Mouse (Mus musculus): ENCODE data around the gene Gm20605.

Gene Gm20605

DNA sequence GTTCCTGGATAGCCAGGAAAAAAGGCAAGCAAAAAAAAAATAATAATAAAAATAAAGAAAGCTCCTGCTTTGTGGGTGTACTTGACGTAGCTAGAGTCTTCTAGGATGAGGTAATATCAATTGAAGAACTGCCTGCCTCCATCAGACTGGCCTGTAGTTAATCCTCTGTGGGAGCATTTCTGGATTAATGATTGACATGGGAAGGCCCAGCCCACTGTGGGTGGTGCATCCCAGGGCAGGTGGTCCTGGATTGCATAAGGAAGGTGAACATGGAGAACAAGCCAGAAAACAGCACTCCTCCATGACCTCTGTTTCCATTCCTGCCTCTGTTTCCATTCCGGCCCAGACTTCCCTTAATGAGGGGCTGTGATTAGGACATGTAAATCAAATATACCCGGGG, 49.8 kb downstream of the Gm20605 start:
- in situ Hi-C loops (cut with MboI; ENCODE audit: low pct_unique_long_range_greater_than_20kb in 1 of 2, low sequenced_read_pairs in 2 of 2, unreplicated experiment in 1 of 2): no loop called here

DNA sequence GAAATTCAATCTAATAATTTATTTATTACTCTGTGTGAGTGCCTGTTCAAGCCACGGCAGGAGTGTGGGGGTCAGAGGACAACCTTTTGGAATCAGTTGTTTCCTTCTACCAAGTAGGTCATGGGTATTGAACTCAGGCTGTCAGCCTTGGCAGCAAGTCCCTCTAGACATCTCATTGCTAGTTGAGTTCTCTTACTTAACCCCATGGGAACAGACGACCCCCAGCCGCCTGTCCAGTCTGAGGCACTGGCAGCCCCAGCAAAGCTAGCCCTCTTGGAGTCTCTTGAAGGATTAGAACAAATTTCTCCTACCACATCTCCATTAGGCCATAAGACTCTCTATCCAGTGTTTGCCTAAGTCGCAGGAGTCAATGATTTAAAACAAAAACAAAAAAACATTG, 50.8 kb downstream of the Gm20605 start:
- in situ Hi-C loops (cut with MboI; ENCODE audit: low pct_unique_long_range_greater_than_20kb in 1 of 2, low sequenced_read_pairs in 2 of 2, unreplicated experiment in 1 of 2): no loop called here

DNA sequence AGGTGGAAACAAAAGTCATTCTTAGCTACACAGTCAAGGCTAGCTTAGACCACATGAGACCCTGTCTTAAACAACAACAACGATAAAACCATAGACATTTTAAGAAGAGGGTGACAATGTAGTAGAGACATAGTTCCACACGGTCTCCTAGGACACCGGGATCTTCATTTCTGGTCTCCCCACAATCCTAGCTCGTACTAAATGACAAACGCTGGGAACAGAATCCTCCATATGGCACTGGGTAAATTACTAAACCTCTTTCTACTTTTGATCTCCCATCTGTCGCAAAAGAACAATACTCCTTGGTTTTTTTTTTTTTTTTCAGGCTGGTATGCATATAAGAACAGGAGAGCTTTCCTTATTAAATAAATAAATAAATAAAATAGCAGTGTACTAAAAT, 53.6 kb downstream of the Gm20605 start:
- in situ Hi-C loops (cut with MboI; ENCODE audit: low pct_unique_long_range_greater_than_20kb in 1 of 2, low sequenced_read_pairs in 2 of 2, unreplicated experiment in 1 of 2): no loop called here

DNA sequence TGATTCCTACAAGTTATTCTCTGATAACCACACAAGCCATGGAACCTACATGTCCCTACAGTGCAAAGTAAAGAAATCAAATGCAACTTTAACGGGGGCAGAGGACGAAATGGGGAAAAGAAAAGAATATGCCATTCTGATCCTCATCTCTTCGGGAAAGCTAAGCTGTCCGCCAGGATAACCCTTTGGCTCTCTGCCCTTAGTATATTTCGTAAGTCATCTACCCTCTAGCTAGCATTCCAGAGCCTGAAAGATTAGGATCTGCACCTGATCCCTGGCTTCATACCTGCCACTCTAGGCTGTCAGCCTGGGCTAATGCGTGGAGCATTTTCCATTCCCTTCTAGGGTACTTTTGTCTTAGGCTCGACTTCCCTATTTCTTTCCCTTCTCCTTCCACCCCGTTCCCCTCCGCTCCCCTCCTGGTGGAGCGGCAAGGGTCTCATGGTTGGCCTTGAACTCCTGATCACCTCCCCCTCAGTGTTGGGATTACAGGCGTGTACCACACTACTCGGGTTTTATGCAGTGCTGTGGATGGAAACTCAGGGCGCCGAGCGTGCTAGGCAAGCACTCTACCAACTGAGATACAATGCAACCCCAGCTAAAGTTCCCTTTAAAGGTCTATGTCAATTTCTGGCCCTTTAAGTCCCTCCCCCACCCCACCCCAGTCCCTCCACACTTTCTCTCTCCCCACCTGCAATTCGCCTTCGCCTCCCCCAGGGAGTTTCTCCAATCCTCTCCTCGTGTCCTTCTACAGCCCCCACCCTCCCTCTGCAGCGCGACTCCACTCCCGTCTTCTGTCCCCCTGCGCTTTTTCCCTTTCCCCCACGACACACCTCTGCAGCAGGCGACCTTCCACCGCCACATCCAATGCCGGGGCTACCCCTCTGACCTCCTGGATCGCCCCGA, 54.7 kb downstream of the Gm20605 start:
- in situ Hi-C loops (cut with MboI; ENCODE audit: low pct_unique_long_range_greater_than_20kb in 1 of 2, low sequenced_read_pairs in 2 of 2, unreplicated experiment in 1 of 2): no loop called here

DNA sequence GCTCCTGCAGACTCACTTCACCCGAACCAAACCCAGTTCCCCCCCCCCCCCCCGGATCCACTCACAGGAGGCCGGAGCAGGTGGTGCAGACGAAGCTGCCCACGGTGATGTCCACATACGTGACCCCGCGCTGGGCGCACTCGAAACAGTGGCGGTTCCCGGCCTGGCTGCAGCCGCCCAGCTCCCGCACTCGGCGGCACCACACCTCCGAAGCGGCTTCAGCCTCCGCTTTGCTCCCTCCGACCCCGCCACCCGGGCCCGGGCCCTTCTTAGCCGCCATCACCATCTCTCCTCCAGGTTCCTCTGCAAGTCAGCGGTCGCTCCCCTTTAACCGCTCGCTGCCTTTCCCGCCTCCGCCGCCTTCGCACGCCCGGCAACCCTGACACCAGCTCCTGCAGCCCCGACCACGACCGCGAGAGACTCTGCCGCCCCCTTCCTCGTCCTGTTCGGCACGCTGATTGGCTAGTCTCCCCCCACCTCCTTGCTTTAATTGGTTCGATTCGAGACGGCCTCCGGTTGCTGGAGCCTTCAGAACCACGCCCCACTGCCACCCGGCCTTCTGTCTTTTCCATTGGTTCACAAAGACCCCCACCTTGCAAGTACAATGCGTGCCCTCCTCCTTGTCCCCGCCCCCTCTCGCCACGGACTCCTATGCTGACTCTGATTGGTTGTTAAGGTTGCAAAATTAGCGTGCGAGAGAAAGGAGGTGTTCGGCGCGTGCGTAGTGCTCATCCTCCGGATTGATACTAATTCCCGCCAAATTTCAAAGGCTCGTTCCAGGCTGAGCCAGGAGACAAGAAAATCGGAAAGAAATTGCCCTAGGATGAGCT, 55.5 kb downstream of the Gm20605 start, which contains the start of gene Agfg2:
Gene Agfg2, minus strand, starts transcription at position 433 of the 830 bp plus-strand sequence.
- in situ Hi-C loops (cut with MboI; ENCODE audit: low pct_unique_long_range_greater_than_20kb in 1 of 2, low sequenced_read_pairs in 2 of 2, unreplicated experiment in 1 of 2): no loop called here

DNA sequence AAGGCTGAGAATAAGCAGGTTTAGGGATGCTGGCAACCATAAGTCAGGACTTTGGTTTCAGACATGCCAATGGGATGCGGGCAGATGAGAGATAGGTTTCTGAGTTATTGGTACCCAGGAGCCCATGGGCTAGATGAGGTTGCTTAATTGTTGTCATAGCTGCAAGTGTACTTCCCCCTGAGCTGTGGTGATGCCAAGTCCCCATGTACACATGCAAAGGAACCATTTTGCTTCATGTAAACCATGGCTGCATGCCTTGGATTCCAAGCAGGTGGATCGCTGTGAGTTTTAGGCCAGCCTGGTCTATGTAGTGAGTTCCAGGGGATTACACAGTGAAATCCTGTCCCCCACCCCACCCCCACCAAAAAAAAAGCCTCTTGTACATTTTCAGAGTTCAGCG, 56.7 kb downstream of the Gm20605 start:
- in situ Hi-C loops (cut with MboI; ENCODE audit: low pct_unique_long_range_greater_than_20kb in 1 of 2, low sequenced_read_pairs in 2 of 2, unreplicated experiment in 1 of 2): no loop called here

DNA sequence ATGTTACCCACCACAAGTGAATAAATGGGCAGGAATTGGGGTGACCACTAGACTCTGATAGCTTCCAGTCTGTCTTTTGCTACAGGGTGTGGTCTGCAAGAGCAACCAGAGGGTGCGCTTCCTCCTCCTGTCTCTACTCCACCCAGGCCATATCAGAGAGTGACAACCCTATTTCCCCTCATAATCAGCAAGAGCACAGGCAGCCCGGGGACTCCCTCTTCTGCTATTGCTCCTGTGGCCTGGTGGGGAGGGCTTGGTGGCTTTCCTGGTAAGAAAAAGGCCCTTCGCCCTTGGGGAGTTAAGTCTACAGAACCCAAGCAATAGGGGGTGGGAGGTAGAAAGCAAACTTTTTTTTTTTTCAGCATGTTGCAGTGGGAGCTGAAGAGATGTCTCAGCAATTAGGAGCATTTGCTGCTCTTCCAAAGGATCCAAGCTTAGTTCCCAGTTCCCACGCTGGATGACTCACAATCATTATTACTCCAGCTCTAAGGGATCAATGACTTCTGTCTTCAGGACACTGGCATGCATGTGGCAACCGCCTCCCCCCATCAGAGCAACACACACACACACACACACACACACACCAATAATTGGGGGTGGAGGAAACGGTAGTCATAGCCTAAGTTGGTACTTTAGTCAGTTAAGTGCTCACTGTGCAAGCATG, 57.3 kb downstream of the Gm20605 start:
- in situ Hi-C loops (cut with MboI; ENCODE audit: low pct_unique_long_range_greater_than_20kb in 1 of 2, low sequenced_read_pairs in 2 of 2, unreplicated experiment in 1 of 2): no loop called here

DNA sequence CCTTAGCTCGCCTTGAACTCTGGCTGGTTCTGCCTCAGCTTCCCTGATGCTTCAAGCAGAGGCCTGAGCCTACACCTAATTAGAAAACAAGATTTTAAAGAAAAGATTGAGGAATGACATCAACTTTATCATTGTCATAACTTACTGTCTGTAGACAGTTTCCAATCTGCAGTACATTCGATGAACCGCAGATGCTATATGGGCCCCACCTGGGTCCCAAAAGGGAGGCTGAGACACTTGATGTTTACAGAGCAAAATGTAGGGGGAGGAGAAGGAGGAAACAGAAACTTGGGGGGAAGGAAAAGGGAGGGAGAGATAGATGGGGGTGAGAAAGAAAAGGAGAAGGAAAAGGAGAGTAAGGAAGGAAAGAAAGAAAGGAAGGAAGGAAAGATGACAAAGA, 61.0 kb downstream of the Gm20605 start:
- in situ Hi-C loops (cut with MboI; ENCODE audit: low pct_unique_long_range_greater_than_20kb in 1 of 2, low sequenced_read_pairs in 2 of 2, unreplicated experiment in 1 of 2): no loop called here

DNA sequence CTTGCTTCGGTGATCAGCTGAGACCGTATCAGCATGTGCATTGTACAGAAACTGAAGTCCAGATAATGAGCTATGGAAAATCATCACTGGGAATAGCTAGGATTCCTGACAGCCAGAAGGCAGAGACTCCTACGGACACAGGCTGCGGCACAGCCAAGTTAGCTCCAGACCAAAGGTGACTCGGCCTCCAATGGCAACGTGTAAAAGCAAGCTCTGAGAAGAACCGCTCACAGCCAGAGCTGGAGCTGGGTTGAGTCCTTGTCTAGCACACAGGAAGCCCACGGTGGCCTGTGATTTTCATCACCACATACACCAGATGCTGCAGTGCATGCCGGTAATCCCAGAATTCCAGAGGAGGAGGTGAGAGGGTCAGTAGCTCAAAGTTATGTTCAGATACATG, 61.6 kb downstream of the Gm20605 start:
- in situ Hi-C loops (cut with MboI; ENCODE audit: low pct_unique_long_range_greater_than_20kb in 1 of 2, low sequenced_read_pairs in 2 of 2, unreplicated experiment in 1 of 2): no loop called here

DNA sequence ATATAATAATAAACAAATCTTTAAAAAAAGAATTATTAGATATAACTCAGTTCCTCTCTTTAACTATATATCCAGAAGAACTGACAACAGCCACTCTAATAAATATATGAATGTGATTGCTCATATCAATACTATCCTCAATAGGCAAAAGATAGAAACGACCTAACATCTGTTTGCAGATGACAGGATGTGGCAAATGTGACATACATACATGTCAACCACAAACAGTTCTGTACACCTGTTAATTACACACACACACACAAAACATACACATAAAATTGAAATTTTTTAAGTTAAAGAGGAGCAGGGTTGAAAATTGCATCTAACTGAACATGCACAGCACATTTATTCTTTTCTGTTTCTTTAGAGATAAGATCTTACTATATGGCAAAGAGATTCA, 62.9 kb downstream of the Gm20605 start:
- in situ Hi-C loops (cut with MboI; ENCODE audit: low pct_unique_long_range_greater_than_20kb in 1 of 2, low sequenced_read_pairs in 2 of 2, unreplicated experiment in 1 of 2): no loop called here
